Mouse (Mus musculus) ES-E14 (cell line): Measurements from ENCODE around the gene Sytl3. TPM values are rescaled to one million over a fixed set of nuclear protein-coding genes. Genes with fewer than 3 reads are reported as not detected.
"Not testable (repeated sequence)": the region's sequence is repeated elsewhere in the genome, so short reads cannot be mapped to it uniquely, and the experiment has no call there.

Source experiments
- DNase-seq: peaks from one replicate; pipeline ENCODE4 v3.0.0-alpha.2; 2013; ENCODE audit warnings: low read depth, low spot score
- H3K27ac ChIP-seq: 2 replicates; pipeline ENCODE4 v1.5.1; 2012; ENCODE audit warnings: low read depth, mild to moderate bottlenecking, low read length, moderate library complexity, mixed read lengths; ENCODE audit not compliant: poor library complexity, insufficient read depth, severe bottlenecking
- H3K36me3 ChIP-seq: 2 replicates; pipeline ENCODE4 v1.6.1; 2012; ENCODE audit warnings: mild to moderate bottlenecking, low read length, moderate library complexity, mixed read lengths; ENCODE audit not compliant: control insufficient read depth, poor library complexity, insufficient read depth, severe bottlenecking
- H3K4me1 ChIP-seq, 2 experiments: fragments of 150-350 bp in 1 of 2; sonication (generic) in 1 of 2; 2 replicates each; pipeline ENCODE4 v1.6.1; 2012; ENCODE audit warnings: low read length in 2 of 2, mild to moderate bottlenecking in 1 of 2, mixed read lengths in 1 of 2; ENCODE audit not compliant: control insufficient read depth in 2 of 2, insufficient read depth in 2 of 2, poor library complexity in 1 of 2
- H3K4me3 ChIP-seq, 2 experiments: fragments of 150-350 bp in 1 of 2; sonication (generic) in 1 of 2; 2 replicates each; pipeline ENCODE4 v1.5.1; 2012; ENCODE audit warnings: low read length in 2 of 2, low read depth in 1 of 2, mild to moderate bottlenecking in 1 of 2, mixed read lengths in 1 of 2; ENCODE audit not compliant: insufficient read depth in 1 of 2, poor library complexity in 1 of 2, severe bottlenecking in 1 of 2
- H3K9ac ChIP-seq: 2 replicates; pipeline ENCODE4 v1.6.1; 2012; ENCODE audit warnings: low read depth, mild to moderate bottlenecking, low read length, mixed read lengths; ENCODE audit not compliant: poor library complexity, insufficient read depth, severe bottlenecking
- H3K9me3 ChIP-seq: fragments of 150-350 bp; sonication (generic); 2 replicates; pipeline ENCODE4 v1.6.1; 2012; ENCODE audit warnings: low read depth, mild to moderate bottlenecking, low read length; ENCODE audit not compliant: control insufficient read depth, insufficient read depth
- in situ Hi-C, 2 experiments: fragments of 600-800 bp; cut with MboI; formaldehyde crosslinking; loops; one replicate each; pipeline ENCODE4 v1.15.1; 2025; ENCODE audit warnings: low sequenced_read_pairs in 2 of 2, inconsistent platforms in 1 of 2; ENCODE audit not compliant: unreplicated experiment in 2 of 2
- total RNA-seq: library from RNA; depleted of rRNA; stranded (reverse); fragments of 300-350 nt; gene quantifications from 2 replicates; pipeline ENCODE4 v1.2.3, GENCODE M21; 2012

The Sytl3 gene
- total RNA-seq, 1 experiment, result 7.0 TPM

DNA sequence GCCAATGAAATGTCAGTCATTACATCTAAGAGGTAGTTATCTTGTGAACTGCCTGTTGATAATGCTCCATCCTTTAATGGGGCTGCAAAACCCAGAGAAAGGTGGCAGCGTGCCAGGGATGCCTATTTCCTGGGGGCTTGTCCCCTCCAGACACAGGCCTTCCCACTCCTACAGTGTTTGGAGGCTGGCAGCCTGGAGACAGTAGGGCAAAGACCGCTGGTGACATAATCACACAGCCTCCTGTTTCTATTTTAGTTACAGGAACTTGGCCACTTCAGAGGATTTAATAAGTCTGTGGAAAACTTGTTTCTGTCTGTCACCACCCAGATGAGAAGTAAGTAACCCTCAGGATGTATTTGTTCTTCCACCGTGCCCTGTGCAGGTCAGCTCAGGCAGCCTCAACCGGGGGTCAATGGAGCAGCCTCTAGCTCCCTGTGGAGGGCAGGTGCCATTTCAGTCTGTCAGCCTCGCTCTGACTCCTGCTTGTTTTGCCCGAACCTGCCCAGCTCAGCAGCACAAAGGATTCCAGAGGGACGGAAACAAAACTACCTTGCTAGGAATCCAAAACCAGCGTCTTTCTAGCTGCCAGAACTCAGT lies 43.8 kb downstream of the Sytl3 start:
- H3K9me3 ChIP-seq, H3K27ac ChIP-seq, H3K9ac ChIP-seq, in situ Hi-C loops, H3K4me1 ChIP-seq, DNase-seq, H3K4me3 ChIP-seq, H3K36me3 ChIP-seq: not testable (repeated sequence)

DNA sequence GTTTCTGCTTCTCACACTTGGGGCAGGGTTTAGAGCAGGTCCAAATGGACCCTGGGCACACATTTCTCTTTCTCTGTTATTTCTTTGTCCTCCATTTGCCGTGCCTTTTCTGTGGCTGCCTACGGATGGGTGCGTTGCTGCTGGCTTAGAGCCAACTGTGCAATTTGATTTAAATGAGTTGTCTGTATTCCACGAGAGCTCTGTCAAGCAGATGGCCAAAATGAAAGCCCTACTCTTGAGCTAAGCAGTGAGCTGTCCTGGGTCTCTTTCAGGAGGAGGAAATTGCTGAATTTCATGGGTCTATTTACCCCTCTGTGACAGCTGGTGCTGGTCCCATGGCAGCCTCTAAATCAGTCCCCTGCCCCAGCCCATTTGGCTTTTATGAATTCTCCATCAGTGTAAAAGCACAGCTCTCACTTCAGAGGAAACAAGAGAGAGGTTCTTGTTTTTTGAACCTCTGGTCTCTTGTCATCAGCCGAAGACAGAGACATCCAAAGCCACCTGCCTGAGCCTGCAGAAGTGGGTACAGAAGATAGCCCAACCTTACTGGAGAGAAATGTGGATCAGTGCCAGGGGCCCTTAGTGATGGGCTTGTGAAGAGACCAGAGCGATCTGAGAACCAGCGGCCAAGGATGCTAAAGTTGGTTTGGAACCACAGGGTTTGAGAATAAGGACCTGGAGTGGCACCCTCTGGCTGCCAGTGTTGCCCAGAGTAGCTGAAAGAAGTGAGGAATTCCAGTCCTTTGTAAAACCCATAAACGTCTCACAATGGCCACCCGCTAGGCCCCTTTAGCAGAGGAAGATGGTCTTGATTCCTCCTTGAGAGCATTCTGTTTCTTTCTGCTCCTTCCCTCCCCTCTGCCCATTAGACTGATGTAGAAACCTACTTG lies 44.7 kb downstream of the Sytl3 start:
- H3K9ac ChIP-seq, DNase-seq, H3K4me1 ChIP-seq, H3K36me3 ChIP-seq, H3K27ac ChIP-seq, in situ Hi-C loops, H3K9me3 ChIP-seq, H3K4me3 ChIP-seq: not testable (repeated sequence)

DNA sequence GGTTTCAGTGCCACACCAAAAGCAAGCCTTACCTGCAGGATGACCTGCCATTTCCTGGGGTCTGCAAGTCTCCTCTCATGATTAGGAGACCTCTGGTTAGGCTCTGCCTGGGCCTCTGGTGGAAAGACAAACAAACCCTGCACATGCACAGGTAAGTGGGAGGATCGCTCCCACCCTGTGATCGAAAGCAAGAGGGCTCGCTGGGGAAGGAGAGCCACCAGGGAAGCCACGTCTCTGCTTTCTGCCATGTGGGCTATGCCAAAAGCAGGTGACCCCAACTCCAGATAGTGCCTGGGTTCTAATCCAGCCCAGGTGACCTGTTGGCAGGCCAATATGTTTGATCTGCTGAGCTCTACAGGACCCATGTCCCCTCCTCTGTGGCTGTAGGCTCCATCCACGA lies 47.6 kb downstream of the Sytl3 start:
- DNase-seq, H3K4me3 ChIP-seq, H3K27ac ChIP-seq, H3K36me3 ChIP-seq, H3K9me3 ChIP-seq, H3K9ac ChIP-seq, H3K4me1 ChIP-seq, in situ Hi-C loops: not testable (repeated sequence)

DNA sequence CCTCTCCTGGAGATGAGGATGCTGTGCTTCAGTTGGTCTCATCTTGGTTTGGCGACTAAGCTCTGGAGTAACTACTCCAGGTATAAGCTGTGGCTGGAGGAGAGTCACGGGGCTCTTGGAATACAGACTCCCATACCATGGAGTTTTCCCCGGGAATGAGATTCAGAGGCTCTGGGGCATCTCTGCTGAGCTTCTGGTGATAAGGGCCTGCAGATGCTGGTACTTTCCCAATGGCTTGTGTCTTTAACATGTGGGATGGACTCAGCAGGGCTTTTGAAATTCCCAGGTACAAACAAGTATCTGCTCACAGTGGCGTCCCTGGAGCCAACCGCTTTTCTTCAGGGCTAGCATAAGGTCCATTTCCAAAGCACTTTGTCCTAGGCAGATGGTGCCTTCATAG lies 48.5 kb downstream of the Sytl3 start:
- H3K27ac ChIP-seq, H3K36me3 ChIP-seq, H3K9me3 ChIP-seq, DNase-seq, H3K9ac ChIP-seq, H3K4me1 ChIP-seq, in situ Hi-C loops, H3K4me3 ChIP-seq: not testable (repeated sequence)

DNA sequence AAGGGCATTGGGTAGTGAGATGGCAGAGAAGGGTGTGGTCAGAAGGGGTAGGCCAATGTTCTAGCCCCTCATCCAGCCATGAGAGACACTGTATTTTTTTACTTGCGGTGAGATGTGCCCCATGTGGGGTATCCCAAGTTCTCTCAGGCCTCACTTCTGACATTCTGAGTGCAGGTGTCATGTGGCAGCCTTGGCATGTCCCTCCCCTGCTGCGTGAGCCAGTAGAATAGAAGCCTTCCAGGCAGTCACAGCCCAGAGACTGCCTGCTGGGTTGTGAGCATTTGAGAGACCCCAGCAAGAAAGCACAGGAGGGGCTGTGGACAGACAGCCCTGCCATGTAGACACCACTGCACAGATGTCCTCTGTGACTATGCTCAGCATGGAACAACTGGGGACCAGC lies 49.3 kb downstream of the Sytl3 start:
- H3K36me3 ChIP-seq, H3K27ac ChIP-seq, H3K4me1 ChIP-seq, H3K9ac ChIP-seq, in situ Hi-C loops, H3K9me3 ChIP-seq, H3K4me3 ChIP-seq, DNase-seq: not testable (repeated sequence)

DNA sequence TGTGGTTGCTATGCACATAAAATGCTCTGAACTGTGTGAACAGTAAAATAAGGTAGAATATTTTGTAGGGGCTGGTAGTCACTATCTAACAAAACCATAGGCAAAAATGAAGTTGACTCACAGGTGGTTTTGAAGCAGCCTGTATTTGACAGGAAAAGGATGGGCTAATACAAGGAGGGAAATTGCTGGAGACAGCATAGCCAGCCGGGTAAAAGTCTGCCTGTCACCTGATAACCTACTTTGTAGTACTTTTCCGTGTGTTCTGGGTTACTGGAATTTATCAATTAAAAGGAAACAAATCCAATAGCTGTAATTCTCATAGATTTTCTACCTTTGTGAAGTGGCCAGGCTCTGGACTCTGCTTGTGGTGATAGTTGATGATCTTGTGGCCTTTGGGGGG lies 54.6 kb downstream of the Sytl3 start:
- in situ Hi-C loops, H3K9ac ChIP-seq: not testable (repeated sequence)

DNA sequence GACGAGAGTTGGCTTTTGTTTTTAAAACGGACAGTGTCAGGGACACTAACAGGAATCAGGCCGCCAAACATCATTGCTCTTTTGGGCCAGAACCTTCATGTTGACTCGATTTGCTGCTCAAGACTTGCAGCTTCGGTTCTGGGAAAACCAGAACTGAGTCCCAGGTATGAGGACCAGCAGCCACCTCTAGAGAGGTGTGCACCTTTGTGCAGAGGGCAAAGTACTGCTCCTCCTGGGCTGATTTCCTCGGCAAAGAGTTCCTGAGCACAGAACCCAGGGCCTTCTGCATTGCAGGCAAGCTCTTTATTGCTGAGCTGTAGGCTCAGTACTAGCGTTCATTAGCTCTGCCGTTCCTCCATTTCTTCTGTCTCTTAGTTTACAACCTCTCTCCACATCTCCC lies 55.1 kb downstream of the Sytl3 start:
- in situ Hi-C loops, H3K9ac ChIP-seq, H3K36me3 ChIP-seq, H3K4me1 ChIP-seq, H3K9me3 ChIP-seq, H3K4me3 ChIP-seq, DNase-seq, H3K27ac ChIP-seq: not testable (repeated sequence)

More for the DNA sequence above, 54.6 kb downstream of the Sytl3 start:
- H3K36me3 ChIP-seq, DNase-seq, H3K4me3 ChIP-seq, H3K9me3 ChIP-seq, H3K27ac ChIP-seq, H3K4me1 ChIP-seq: not testable (repeated sequence)
